Mouse (Mus musculus): ENCODE data around the gene Plek. TPM values are rescaled to one million over a fixed set of nuclear protein-coding genes. Genes with fewer than 3 reads are reported as not detected.

The Plek gene
- polyA plus RNA-seq, 1 experiment from 2014 or later: 2.6 TPM

DNA sequence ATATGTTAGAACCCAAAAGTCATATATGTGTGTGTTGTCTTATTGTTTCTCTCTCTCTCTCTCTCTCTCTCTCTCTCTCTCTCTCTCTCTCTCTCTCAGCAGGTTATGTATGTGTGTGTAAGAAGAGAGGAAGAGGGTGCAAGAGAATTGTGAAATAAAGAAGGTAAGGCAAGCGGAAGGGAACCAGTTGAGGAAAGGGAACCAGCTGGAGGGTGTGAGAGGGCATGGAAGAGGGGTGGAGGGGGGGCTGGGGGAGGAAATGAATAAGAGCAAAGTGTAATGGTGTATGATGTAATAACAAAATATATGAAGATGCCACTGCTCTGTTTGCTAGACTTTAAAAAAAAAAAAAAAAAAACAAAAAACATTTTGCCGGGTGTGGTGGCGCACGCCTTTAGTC, 52.8 kb downstream of the Plek start:
- no peak overlapping the region for H3K9ac ChIP-seq (ENCODE audit: low read length)
- no peaks in the 10 kb centered on the region for H3K9me3 ChIP-seq (ENCODE audit: control insufficient read depth, low read length)
- WGBS: 91% methylated on average over 4 of the region's 4 CpGs
- H3K4me3 ChIP-seq (ENCODE audit: control insufficient read depth in 1 of 2, insufficient read depth in 1 of 2, low read depth in 1 of 2, low read length in 2 of 2): no peak overlapping the region
- ATAC-seq (ENCODE audit: insufficient number of reproducible peaks, insufficient read depth, low FRiP score, low read depth): no peak
- no peaks in the 10 kb centered on the region for H3K4me1 ChIP-seq (ENCODE audit: control insufficient read depth in 2 of 2, insufficient read depth in 2 of 2, low read length in 2 of 2)
- no peaks in the 10 kb centered on the region for H3K27me3 ChIP-seq (ENCODE audit: control insufficient read depth, insufficient read depth, low read length)
- H3K4me2 ChIP-seq (ENCODE audit: low read length): no peak overlapping the region
- no peak overlapping the region for H3K27ac ChIP-seq (replicated peaks in 1 of 2; ENCODE audit: control insufficient read depth in 1 of 2, insufficient read depth in 1 of 2, low read depth in 2 of 2, low read length in 2 of 2)
- H3K36me3 ChIP-seq (ENCODE audit: control insufficient read depth, insufficient read depth, low read length): no peaks in the 10 kb centered on the region

DNA sequence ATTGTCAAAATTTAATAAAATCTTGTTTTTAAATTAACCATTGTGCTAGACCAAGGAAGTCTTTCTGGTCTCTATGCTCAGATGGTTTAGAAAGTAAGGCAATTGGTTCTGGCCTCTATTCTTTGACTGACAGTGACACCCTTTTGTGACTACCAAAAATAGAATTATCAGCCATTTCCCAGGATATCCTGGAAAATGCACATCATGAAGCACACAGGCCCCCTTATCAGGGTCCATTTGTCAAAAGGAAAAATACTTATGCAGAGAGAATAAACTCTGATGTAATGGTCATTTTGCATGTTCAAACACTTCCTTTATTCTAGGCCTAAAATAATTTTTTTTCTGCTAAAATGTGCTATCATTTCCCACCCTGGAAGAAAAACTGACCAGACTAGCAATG, 54.7 kb downstream of the Plek start:
- Histone ChIP-seq H3K4me1 (ENCODE audit: control insufficient read depth in 2 of 2, insufficient read depth in 2 of 2, low read length in 2 of 2) (no peaks in the 10 kb centered on the region), H3K4me2 (ENCODE audit: low read length) (no peak overlapping the region), H3K9ac (ENCODE audit: low read length) (no peak overlapping the region), H3K4me3 (ENCODE audit: control insufficient read depth in 1 of 2, insufficient read depth in 1 of 2, low read depth in 1 of 2, low read length in 2 of 2) (no peak overlapping the region), H3K27ac (replicated peaks in 1 of 2; ENCODE audit: control insufficient read depth in 1 of 2, insufficient read depth in 1 of 2, low read depth in 2 of 2, low read length in 2 of 2) (no peak overlapping the region), H3K27me3 (ENCODE audit: control insufficient read depth, insufficient read depth, low read length) (no peaks in the 10 kb centered on the region), H3K9me3 (ENCODE audit: control insufficient read depth, low read length) (no peaks in the 10 kb centered on the region), H3K36me3 (ENCODE audit: control insufficient read depth, insufficient read depth, low read length) (no peaks in the 10 kb centered on the region)
- ATAC-seq (ENCODE audit: insufficient number of reproducible peaks, insufficient read depth, low FRiP score, low read depth): no peak

DNA sequence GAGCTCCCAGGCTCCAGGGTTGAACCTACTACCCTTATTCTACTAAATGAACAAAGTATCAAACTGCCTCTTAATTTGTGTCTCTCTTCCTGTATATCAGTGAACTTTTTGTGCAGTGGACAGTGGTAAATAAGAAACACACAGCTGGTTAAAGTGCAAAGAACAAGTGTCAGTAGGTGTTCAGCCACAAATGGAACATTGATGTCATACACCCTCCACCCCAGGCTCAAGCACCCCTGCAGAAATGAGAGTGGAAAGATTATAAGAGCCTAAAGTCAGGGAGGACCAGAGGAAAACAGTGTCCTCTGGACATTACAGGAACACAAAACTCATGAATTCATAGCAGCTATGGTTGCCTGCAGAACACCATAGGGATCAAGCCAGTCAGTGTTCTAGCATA, 55.4 kb downstream of the Plek start:
- no peak for ATAC-seq (ENCODE audit: insufficient number of reproducible peaks, insufficient read depth, low FRiP score, low read depth)
- no peaks in the 10 kb centered on the region for H3K9me3 ChIP-seq (ENCODE audit: control insufficient read depth, low read length)

DNA sequence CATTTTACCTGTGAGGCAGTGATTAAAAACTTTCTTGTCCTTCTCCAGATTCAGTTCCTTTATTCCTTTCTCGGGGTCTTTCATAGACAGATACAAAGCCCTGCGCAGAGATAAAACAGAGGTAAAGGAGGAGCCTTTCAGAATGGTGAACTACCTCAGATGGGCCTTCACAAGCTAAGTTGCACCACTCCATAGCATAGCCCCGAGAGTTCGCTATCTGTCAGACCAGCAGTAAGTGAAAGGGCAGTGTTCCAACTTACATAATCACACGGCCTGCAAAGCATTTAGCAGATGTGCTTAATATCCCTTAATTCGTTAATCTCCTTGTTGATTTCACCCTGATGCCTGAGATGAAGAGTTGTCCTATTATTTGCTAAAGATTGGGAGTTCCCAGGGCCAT, 59.3 kb downstream of the Plek start:
- no peak for ATAC-seq (ENCODE audit: insufficient number of reproducible peaks, insufficient read depth, low FRiP score, low read depth)
- no peaks in the 10 kb centered on the region for H3K27me3 ChIP-seq (ENCODE audit: control insufficient read depth, insufficient read depth, low read length)
- 73% methylated on average over 6 of the region's 6 CpGs for WGBS
- H3K9ac ChIP-seq (ENCODE audit: low read length): no peak overlapping the region
- no peaks in the 10 kb centered on the region for H3K36me3 ChIP-seq (ENCODE audit: control insufficient read depth, insufficient read depth, low read length)
- H3K27ac ChIP-seq (replicated peaks in 1 of 2; ENCODE audit: control insufficient read depth in 1 of 2, insufficient read depth in 1 of 2, low read depth in 2 of 2, low read length in 2 of 2): no peak overlapping the region
- H3K4me2 ChIP-seq (ENCODE audit: low read length): no peak overlapping the region
- no peaks in the 10 kb centered on the region for H3K4me1 ChIP-seq (ENCODE audit: control insufficient read depth in 2 of 2, insufficient read depth in 2 of 2, low read length in 2 of 2)
- H3K4me3 ChIP-seq (ENCODE audit: control insufficient read depth in 1 of 2, insufficient read depth in 1 of 2, low read depth in 1 of 2, low read length in 2 of 2): no peak overlapping the region
- H3K9me3 ChIP-seq (ENCODE audit: control insufficient read depth, low read length): no peaks in the 10 kb centered on the region

More for the DNA sequence above, 55.4 kb downstream of the Plek start:
- Histone ChIP-seq H3K27me3 (ENCODE audit: control insufficient read depth, insufficient read depth, low read length) (no peaks in the 10 kb centered on the region), H3K27ac (replicated peaks in 1 of 2; ENCODE audit: control insufficient read depth in 1 of 2, insufficient read depth in 1 of 2, low read depth in 2 of 2, low read length in 2 of 2) (no peak overlapping the region), H3K9ac (ENCODE audit: low read length) (no peak overlapping the region), H3K36me3 (ENCODE audit: control insufficient read depth, insufficient read depth, low read length) (no peaks in the 10 kb centered on the region), H3K4me3 (ENCODE audit: control insufficient read depth in 1 of 2, insufficient read depth in 1 of 2, low read depth in 1 of 2, low read length in 2 of 2) (no peak overlapping the region), H3K4me1 (ENCODE audit: control insufficient read depth in 2 of 2, insufficient read depth in 2 of 2, low read length in 2 of 2) (no peaks in the 10 kb centered on the region), H3K4me2 (ENCODE audit: low read length) (no peak overlapping the region)

DNA sequence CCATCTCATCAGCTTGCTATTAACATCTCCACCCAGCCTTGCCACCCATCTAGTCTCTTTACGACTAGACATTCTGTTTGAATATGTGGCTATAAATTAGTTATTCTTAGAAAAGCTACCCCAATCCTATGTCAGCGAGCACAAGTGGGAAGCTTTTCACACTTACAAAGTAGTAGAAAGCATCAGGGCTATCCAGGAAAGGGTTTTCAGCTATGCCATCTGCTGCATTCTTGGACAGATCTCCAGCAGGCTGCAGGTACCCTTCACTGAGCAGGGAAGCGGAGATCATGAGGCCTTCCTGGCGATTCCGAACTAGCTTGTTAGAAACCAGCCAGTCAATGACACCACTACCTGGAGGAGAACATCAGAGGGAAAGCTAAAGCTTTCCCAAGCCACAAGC, 62.3 kb downstream of the Plek start:
- no peaks in the 10 kb centered on the region for H3K36me3 ChIP-seq (ENCODE audit: control insufficient read depth, insufficient read depth, low read length)
- no peaks in the 10 kb centered on the region for H3K4me1 ChIP-seq (ENCODE audit: control insufficient read depth in 2 of 2, insufficient read depth in 2 of 2, low read length in 2 of 2)
- no peak overlapping the region for H3K4me3 ChIP-seq (ENCODE audit: control insufficient read depth in 1 of 2, insufficient read depth in 1 of 2, low read depth in 1 of 2, low read length in 2 of 2)
- H3K9me3 ChIP-seq (ENCODE audit: control insufficient read depth, low read length): no peaks in the 10 kb centered on the region
- no peaks in the 10 kb centered on the region for H3K27me3 ChIP-seq (ENCODE audit: control insufficient read depth, insufficient read depth, low read length)
- WGBS: 79% methylated on average over 5 of the region's 5 CpGs
- no peak for ATAC-seq (ENCODE audit: insufficient number of reproducible peaks, insufficient read depth, low FRiP score, low read depth)
- no peak overlapping the region for H3K27ac ChIP-seq (replicated peaks in 1 of 2; ENCODE audit: control insufficient read depth in 1 of 2, insufficient read depth in 1 of 2, low read depth in 2 of 2, low read length in 2 of 2)
- H3K9ac ChIP-seq (ENCODE audit: low read length): no peak overlapping the region
- no peak overlapping the region for H3K4me2 ChIP-seq (ENCODE audit: low read length)

DNA sequence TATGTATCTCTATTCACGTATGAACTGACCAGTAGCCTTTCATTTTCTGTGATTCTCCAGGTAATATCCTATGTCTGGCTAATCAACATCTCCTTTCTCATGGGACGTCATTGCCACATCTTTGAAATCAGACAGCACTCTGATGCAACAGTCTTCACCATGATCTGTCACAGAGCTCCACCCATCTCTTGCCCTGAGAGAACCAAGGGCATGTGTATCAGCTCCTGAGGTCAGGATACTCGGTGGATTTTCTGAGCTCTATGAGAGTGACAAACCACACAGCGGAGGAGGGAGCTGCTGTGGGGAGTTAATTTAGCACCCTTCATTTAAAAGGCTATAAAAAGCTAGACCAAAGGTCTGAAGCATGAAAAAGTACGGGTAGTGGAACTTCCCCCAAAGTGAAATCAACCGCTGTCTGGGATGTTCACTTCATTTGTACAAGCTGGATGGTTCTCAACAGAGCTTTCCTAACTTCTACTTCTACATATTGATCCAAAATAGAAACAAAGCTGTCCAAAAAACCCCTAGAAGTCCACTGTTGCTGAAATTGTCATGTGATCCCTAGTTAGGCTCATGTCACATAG, 64.3 kb downstream of the Plek start:
- Histone ChIP-seq H3K9ac (ENCODE audit: low read length) (no peak overlapping the region), H3K27me3 (ENCODE audit: control insufficient read depth, insufficient read depth, low read length) (no peaks in the 10 kb centered on the region), H3K9me3 (ENCODE audit: control insufficient read depth, low read length) (no peaks in the 10 kb centered on the region), H3K4me3 (ENCODE audit: control insufficient read depth in 1 of 2, insufficient read depth in 1 of 2, low read depth in 1 of 2, low read length in 2 of 2) (no peak overlapping the region), H3K4me1 (ENCODE audit: control insufficient read depth in 2 of 2, insufficient read depth in 2 of 2, low read length in 2 of 2) (no peaks in the 10 kb centered on the region), H3K27ac (replicated peaks in 1 of 2; ENCODE audit: control insufficient read depth in 1 of 2, insufficient read depth in 1 of 2, low read depth in 2 of 2, low read length in 2 of 2) (no peak overlapping the region), H3K36me3 (ENCODE audit: control insufficient read depth, insufficient read depth, low read length) (no peaks in the 10 kb centered on the region), H3K4me2 (ENCODE audit: low read length) (no peak overlapping the region)
- ATAC-seq (ENCODE audit: insufficient number of reproducible peaks, insufficient read depth, low FRiP score, low read depth): no peak
- 63% methylated on average over 6 of the region's 6 CpGs for WGBS

DNA sequence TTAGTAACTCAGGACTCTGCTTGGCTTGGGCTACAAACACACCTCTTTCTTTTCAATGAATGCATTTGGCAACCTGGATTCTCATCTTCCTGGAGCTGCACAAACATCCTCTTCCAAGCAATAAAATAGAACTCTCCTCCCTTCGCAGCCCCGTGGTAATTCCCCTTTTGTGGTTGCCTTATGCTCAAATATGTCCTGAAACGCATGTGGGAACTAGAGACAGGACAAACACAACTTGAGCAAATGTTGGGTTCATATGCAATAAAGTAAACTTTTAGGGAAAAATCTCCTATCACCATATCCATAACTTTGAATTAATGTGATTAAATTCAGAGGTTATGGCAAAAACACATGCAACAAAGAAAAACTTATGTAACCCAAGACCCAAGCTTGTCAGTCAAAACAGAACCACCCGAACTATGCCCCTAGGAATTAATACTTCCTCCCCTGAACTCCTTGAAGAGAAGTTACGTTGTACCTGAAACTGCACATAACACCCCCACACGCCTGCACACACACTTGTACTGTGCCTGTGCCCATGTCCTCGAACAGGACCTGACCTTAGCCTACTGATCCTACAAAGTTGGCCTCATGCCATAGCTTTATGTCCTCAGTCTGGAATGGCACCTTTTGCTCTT, 65.5 kb downstream of the Plek start:
- Histone ChIP-seq H3K4me1 (ENCODE audit: control insufficient read depth in 2 of 2, insufficient read depth in 2 of 2, low read length in 2 of 2) (no peaks in the 10 kb centered on the region), H3K9ac (ENCODE audit: low read length) (no peak overlapping the region), H3K36me3 (ENCODE audit: control insufficient read depth, insufficient read depth, low read length) (no peaks in the 10 kb centered on the region), H3K27me3 (ENCODE audit: control insufficient read depth, insufficient read depth, low read length) (no peaks in the 10 kb centered on the region), H3K9me3 (ENCODE audit: control insufficient read depth, low read length) (no peaks in the 10 kb centered on the region), H3K27ac (replicated peaks in 1 of 2; ENCODE audit: control insufficient read depth in 1 of 2, insufficient read depth in 1 of 2, low read depth in 2 of 2, low read length in 2 of 2) (no peak overlapping the region), H3K4me2 (ENCODE audit: low read length) (no peak overlapping the region), H3K4me3 (ENCODE audit: control insufficient read depth in 1 of 2, insufficient read depth in 1 of 2, low read depth in 1 of 2, low read length in 2 of 2) (no peak overlapping the region)
- no peak for ATAC-seq (ENCODE audit: insufficient number of reproducible peaks, insufficient read depth, low FRiP score, low read depth)
- 78% methylated on average over 7 of the region's 7 CpGs for WGBS

DNA sequence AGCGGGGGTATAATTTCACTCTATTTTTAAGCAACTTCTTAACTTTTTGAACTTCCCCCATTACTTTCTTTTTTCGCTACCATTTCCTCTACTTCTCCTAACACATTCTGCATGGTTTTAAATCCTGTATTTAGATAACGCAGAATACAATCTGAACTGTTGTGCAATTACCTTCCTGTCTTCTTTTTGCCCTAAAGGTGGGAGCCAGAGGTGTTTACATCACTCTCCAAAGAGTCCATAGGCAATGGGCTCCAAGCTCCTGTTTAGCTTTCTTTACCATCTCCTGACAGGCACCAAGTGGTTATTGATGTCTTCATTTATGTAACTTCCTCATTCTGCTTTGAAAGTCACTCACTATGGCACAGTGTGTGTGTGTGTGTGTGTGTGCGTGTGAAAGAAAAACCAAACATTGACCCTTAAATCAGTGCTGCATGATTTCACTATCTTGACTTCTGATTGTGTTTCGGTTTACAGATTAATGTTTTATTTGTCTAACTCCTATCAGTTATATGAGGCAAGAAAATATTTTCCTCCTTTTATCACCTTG, 73.9 kb downstream of the Plek start:
- Histone ChIP-seq H3K4me3 (ENCODE audit: control insufficient read depth in 1 of 2, insufficient read depth in 1 of 2, low read depth in 1 of 2, low read length in 2 of 2) (no peak overlapping the region), H3K4me1 (ENCODE audit: control insufficient read depth in 2 of 2, insufficient read depth in 2 of 2, low read length in 2 of 2) (0 out of 4 replicates have a peak, but pooled peaks cover 0 to 3% of the 10 kb centered on the region in 2 experiments), H3K27ac (replicated peaks in 1 of 2; ENCODE audit: control insufficient read depth in 1 of 2, insufficient read depth in 1 of 2, low read depth in 2 of 2, low read length in 2 of 2) (no peak overlapping the region), H3K27me3 (ENCODE audit: control insufficient read depth, insufficient read depth, low read length) (no peaks in the 10 kb centered on the region), H3K9ac (ENCODE audit: low read length) (no peak overlapping the region), H3K9me3 (ENCODE audit: control insufficient read depth, low read length) (no peaks in the 10 kb centered on the region), H3K4me2 (ENCODE audit: low read length) (no peak overlapping the region), H3K36me3 (ENCODE audit: control insufficient read depth, insufficient read depth, low read length) (no peaks in the 10 kb centered on the region)
- 73% methylated on average over 5 of the region's 5 CpGs for WGBS
- ATAC-seq (ENCODE audit: insufficient number of reproducible peaks, insufficient read depth, low FRiP score, low read depth): no peak

Measured in heart, embryonic 14.5 days (tissue).